Mouse (Mus musculus): Measurements from ENCODE around the gene Plxna2. TPM values are rescaled to one million over a fixed set of nuclear protein-coding genes. Genes with fewer than 3 reads are reported as not detected.

Gene Plxna2
- polyA plus RNA-seq, 2 experiments: 11.0 to 11.9 TPM

- Histone ChIP-seq H3K27ac (replicated peaks; ENCODE audit: low read depth, low read length) (no peak overlapping the region), H3K9me3 (ENCODE audit: control insufficient read depth, low read length) (no peaks in the 10 kb centered on the region), H3K4me2 (replicated peaks; ENCODE audit: low read depth, low read length, severe bottlenecking) (no peak overlapping the region), H3K4me1 (ENCODE audit: control insufficient read depth, insufficient read depth, low read length) (no peaks in the 10 kb centered on the region), H3K9ac (ENCODE audit: low read depth, low read length, severe bottlenecking) (no peak overlapping the region), H3K27me3 (ENCODE audit: control insufficient read depth, insufficient read depth, low read length) (no peaks in the 10 kb centered on the region), H3K36me3 (ENCODE audit: control insufficient read depth, insufficient read depth, low read length) (0 out of 2 replicates have a peak, but pooled peaks cover 3% of the 10 kb centered on the region), H3K4me3 (replicated peaks; ENCODE audit: low read length) (no peak overlapping the region)
- TF ChIP-seq POLR2A (IDR thresholded peaks at IDR 0.05; ENCODE audit: borderline replicate concordance, extremely low read depth, insufficient read depth, insufficient read length): no peak
- WGBS: 85% methylated on average over 1 of the region's 1 CpGs
- ATAC-seq (ENCODE audit: low FRiP score, low read depth) (no peak), DNase-seq (ENCODE audit: low spot score) (no peak)
Observed at GRCm38 (mm10) chr1:194768799-194769198, 150.8 kb downstream of the Plxna2 start.

DNA sequence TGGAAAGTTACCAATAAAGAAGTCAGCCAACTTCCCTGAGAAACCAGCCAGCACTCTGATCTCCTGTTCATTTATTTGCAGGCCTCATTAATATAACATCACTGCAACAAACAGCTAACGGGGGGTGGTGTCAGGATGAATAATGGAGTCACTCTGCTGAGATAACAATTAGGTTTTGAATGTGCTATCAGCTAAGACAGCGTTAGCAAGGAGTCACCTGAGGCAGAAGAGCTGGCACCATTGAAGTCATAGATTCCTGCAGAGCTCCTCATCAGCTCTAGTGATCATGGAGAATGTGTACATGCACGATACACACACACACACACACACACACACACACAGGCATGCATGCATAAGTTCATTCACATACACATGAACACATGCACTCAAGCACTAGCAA lies 154.0 kb downstream of the Plxna2 start:
- no peaks in the 10 kb centered on the region for H3K9me3 ChIP-seq (ENCODE audit: control insufficient read depth, low read length)
- H3K36me3 ChIP-seq (ENCODE audit: control insufficient read depth, insufficient read depth, low read length): 0 out of 2 replicates have a peak, but pooled peaks cover 3% of the 10 kb centered on the region
- no peak overlapping the region for H3K4me3 ChIP-seq (replicated peaks; ENCODE audit: low read length)
- DNase-seq (ENCODE audit: low spot score) (no peak), ATAC-seq (ENCODE audit: low FRiP score, low read depth) (no peak)
- 74% methylated on average over 3 of the region's 3 CpGs for WGBS
- H3K9ac ChIP-seq (ENCODE audit: low read depth, low read length, severe bottlenecking): no peak overlapping the region
- no peaks in the 10 kb centered on the region for H3K27me3 ChIP-seq (ENCODE audit: control insufficient read depth, insufficient read depth, low read length)
- no peak overlapping the region for H3K27ac ChIP-seq (replicated peaks; ENCODE audit: low read depth, low read length)
- no peak for TF ChIP-seq POLR2A (IDR thresholded peaks at IDR 0.05; ENCODE audit: borderline replicate concordance, extremely low read depth, insufficient read depth, insufficient read length)
- no peaks in the 10 kb centered on the region for H3K4me1 ChIP-seq (ENCODE audit: control insufficient read depth, insufficient read depth, low read length)
- H3K4me2 ChIP-seq (replicated peaks; ENCODE audit: low read depth, low read length, severe bottlenecking): no peak overlapping the region

DNA sequence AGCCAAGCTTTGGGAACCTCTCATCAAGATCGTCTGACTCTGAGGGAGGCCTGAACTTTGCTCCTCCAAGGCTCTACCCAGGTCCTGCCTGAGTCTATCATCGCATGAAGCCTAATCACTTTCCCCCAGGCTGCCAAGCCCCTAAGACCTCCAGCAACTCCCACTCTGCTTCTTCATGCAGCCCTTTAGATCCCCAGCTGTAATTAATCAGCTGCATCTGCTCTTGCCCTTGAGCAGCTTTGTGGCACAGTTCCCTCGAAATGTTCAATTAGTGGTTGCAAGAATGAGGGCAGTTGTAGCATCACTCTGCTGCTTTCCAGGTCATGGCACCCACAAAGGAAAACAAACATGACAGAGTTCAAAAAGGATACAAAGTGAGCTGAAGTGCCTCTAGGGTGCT lies 155.9 kb downstream of the Plxna2 start:
- H3K9me3 ChIP-seq (ENCODE audit: control insufficient read depth, low read length): no peaks in the 10 kb centered on the region
- no peaks in the 10 kb centered on the region for H3K36me3 ChIP-seq (ENCODE audit: control insufficient read depth, insufficient read depth, low read length)
- no peak for DNase-seq (ENCODE audit: low spot score)
- no peak for TF ChIP-seq POLR2A (IDR thresholded peaks at IDR 0.05; ENCODE audit: borderline replicate concordance, extremely low read depth, insufficient read depth, insufficient read length)
- no peak overlapping the region for H3K4me2 ChIP-seq (replicated peaks; ENCODE audit: low read depth, low read length, severe bottlenecking)
- WGBS: 20% methylated on average over 3 of the region's 3 CpGs
- no peak for ATAC-seq (ENCODE audit: low FRiP score, low read depth)
- H3K27ac ChIP-seq (replicated peaks; ENCODE audit: low read depth, low read length): no peak overlapping the region
- no peaks in the 10 kb centered on the region for H3K4me1 ChIP-seq (ENCODE audit: control insufficient read depth, insufficient read depth, low read length)
- no peaks in the 10 kb centered on the region for H3K27me3 ChIP-seq (ENCODE audit: control insufficient read depth, insufficient read depth, low read length)
- no peak overlapping the region for H3K4me3 ChIP-seq (replicated peaks; ENCODE audit: low read length)
- no peak overlapping the region for H3K9ac ChIP-seq (ENCODE audit: low read depth, low read length, severe bottlenecking)

DNA sequence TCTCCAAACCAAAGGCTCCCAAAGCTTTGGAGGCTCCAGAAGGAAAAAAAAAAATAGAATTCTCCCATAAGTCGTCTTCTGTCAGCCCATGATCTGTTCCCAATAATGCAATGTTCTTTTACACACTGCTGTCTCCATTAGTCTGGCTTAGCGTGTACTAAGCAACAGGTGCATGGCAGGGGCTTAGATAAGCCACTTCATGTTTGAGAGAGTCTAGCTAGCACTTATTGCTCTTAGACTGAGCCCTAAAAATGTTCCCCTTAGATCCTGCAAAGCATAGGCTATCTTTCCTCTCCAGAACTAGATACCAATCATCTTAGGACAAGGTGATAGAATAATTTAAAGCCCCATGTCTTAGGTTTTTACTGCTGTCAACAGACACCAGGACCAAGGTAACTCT lies 156.3 kb downstream of the Plxna2 start:
- H3K27me3 ChIP-seq (ENCODE audit: control insufficient read depth, insufficient read depth, low read length): no peaks in the 10 kb centered on the region
- no peak overlapping the region for H3K9ac ChIP-seq (ENCODE audit: low read depth, low read length, severe bottlenecking)
- no peak for DNase-seq (ENCODE audit: low spot score)
- no peak overlapping the region for H3K4me3 ChIP-seq (replicated peaks; ENCODE audit: low read length)
- WGBS: 83% methylated on average over 2 of the region's 2 CpGs
- no peaks in the 10 kb centered on the region for H3K4me1 ChIP-seq (ENCODE audit: control insufficient read depth, insufficient read depth, low read length)
- TF ChIP-seq POLR2A (IDR thresholded peaks at IDR 0.05; ENCODE audit: borderline replicate concordance, extremely low read depth, insufficient read depth, insufficient read length): no peak
- H3K36me3 ChIP-seq (ENCODE audit: control insufficient read depth, insufficient read depth, low read length): no peaks in the 10 kb centered on the region
- no peak for ATAC-seq (ENCODE audit: low FRiP score, low read depth)
- H3K4me2 ChIP-seq (replicated peaks; ENCODE audit: low read depth, low read length, severe bottlenecking): no peak overlapping the region
- no peaks in the 10 kb centered on the region for H3K9me3 ChIP-seq (ENCODE audit: control insufficient read depth, low read length)
- H3K27ac ChIP-seq (replicated peaks; ENCODE audit: low read depth, low read length): no peak overlapping the region

DNA sequence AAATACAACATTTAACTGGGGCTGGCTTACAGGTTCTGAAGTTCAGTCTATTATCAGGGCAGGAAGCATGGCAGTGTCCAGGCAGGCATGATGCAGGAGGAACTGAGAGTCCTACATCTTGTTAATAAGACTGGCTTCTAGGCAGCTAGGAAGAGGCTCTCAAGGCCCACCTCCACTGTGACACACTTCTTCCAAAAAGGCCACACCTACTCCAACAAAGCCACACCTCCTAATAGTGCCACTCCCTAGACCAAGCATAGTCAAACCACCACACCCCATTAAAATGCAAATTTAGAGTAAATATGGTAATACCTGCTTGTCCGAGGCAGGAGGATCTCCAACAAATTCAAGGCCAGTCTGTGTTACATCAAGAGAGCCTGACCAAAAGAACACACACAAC lies 156.7 kb downstream of the Plxna2 start:
- H3K4me3 ChIP-seq (replicated peaks; ENCODE audit: low read length): no peak overlapping the region
- DNase-seq (ENCODE audit: low spot score) (no peak), ATAC-seq (ENCODE audit: low FRiP score, low read depth) (no peak)
- no peak overlapping the region for H3K9ac ChIP-seq (ENCODE audit: low read depth, low read length, severe bottlenecking)
- TF ChIP-seq POLR2A (IDR thresholded peaks at IDR 0.05; ENCODE audit: borderline replicate concordance, extremely low read depth, insufficient read depth, insufficient read length): no peak
- H3K4me2 ChIP-seq (replicated peaks; ENCODE audit: low read depth, low read length, severe bottlenecking): no peak overlapping the region
- H3K27me3 ChIP-seq (ENCODE audit: control insufficient read depth, insufficient read depth, low read length): no peaks in the 10 kb centered on the region
- H3K4me1 ChIP-seq (ENCODE audit: control insufficient read depth, insufficient read depth, low read length): no peaks in the 10 kb centered on the region
- H3K27ac ChIP-seq (replicated peaks; ENCODE audit: low read depth, low read length): no peak overlapping the region
- no peaks in the 10 kb centered on the region for H3K9me3 ChIP-seq (ENCODE audit: control insufficient read depth, low read length)
- WGBS: 67% methylated on average over 1 of the region's 1 CpGs
- no peaks in the 10 kb centered on the region for H3K36me3 ChIP-seq (ENCODE audit: control insufficient read depth, insufficient read depth, low read length)
